Mouse (Mus musculus): ENCODE measurements around the gene Gtpbp6.
"Not testable (repeated sequence)": the region's sequence is repeated elsewhere in the genome, so short reads cannot be mapped to it uniquely, and the experiment has no call there.

GRCm38 (mm10) chr5:110122380-110122779 lies 14.4 kb upstream of the Gtpbp6 start:
- not testable (repeated sequence) for TF ChIP-seq POLR2A (IDR thresholded peaks at IDR 0.05; ENCODE audit: insufficient read length, low read depth); MAX (IDR thresholded peaks at IDR 0.05; ENCODE audit: low read depth); TCF12 (IDR thresholded peaks at IDR 0.05; ENCODE audit: insufficient read depth, poor library complexity, severe bottlenecking); POLR2AphosphoS2 (IDR thresholded peaks at IDR 0.05; ENCODE audit: insufficient read length, low read depth); E2F4 (IDR thresholded peaks at IDR 0.05; ENCODE audit: insufficient read depth); USF1 (IDR thresholded peaks at IDR 0.05; ENCODE audit: low read depth); TCF3 (IDR thresholded peaks at IDR 0.05; ENCODE audit: insufficient read length, low read depth); CEBPB (IDR thresholded peaks at IDR 0.05; ENCODE audit: insufficient read depth, poor library complexity, severe bottlenecking); MYOG (IDR thresholded peaks at IDR 0.05; ENCODE audit: control insufficient read depth in 1 of 3, insufficient read depth in 1 of 3, insufficient read length in 2 of 3, low read depth in 2 of 3); MYOD1 (IDR thresholded peaks at IDR 0.05; ENCODE audit: control insufficient read depth in 1 of 3, insufficient read length in 2 of 3, low read depth in 2 of 3); SRF (IDR thresholded peaks at IDR 0.05; ENCODE audit: control insufficient read depth, insufficient read length, low read depth); REST (IDR thresholded peaks at IDR 0.05; ENCODE audit: insufficient read depth, insufficient read length)

All from myocyte (in vitro differentiated cells).